Mouse (Mus musculus): ENCODE data around the gene H2-T23. TPM values are rescaled to one million over a fixed set of nuclear protein-coding genes. Genes with fewer than 3 reads are reported as not detected.
"Not testable (repeated sequence)": the region's sequence is repeated elsewhere in the genome, so short reads cannot be mapped to it uniquely, and the experiment has no call there.

The H2-T23 gene
- total and polyA plus RNA-seq, 3 experiments = 12.2 to 18.3 TPM; not detected in 1

DNA sequence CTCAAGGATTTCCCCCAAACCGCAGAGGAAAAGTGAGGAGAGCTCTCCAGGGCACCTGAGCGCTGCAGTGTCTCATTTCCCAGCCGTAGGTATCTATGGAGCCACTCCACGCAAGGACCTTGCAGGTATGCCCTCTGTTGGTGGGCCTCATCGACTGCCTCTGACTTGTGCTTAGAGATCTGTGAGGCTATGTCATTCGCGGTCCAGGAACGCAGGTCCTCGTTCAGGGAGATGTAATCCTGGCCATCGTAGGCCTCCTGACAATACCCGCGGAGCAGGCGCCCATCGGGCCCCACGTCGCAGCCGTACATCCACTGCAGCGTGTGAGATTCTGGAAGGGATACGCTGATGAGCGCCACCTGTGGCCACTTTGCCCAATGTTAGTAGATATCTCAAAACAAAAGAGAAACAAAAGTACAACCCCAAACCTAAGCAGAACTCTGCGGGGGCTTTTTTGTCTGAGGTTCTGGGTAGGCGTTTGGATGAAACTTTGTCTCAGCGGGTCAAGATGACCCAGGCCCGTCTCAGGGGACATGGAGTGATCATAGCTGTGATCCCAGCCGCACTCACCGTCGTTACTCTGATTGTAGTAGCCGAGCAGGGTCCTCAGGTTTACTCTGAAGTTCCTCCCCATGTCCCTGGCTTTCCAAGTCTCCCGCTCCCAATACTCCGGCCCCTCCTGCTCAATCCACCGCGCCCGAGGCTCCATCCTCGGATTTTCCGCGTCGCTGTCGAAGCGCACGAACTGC lies 898 bp downstream of the H2-T23 start:
- not testable (repeated sequence) for H3K9me3 ChIP-seq (replicated peaks; ENCODE audit: insufficient read depth, low read length); H3K27me3 ChIP-seq (ENCODE audit: control insufficient read depth in 1 of 2, insufficient read depth in 2 of 2, low read length in 2 of 2)
- Histone ChIP-seq H3K27ac (ENCODE audit: control insufficient read depth, low read depth, low read length) (peak overlapping the region; percentile 44), H3K4me1 (ENCODE audit: control insufficient read depth in 1 of 2, insufficient read depth in 2 of 2, low read length in 2 of 2) (peaks cover 7 to 24% of the 10 kb centered on the region in 2 experiments; a peak in 3 of 4 replicates), H3K4me3 (ENCODE audit: control insufficient read depth in 1 of 2, insufficient read depth in 1 of 2, low read depth in 2 of 2, low read length in 2 of 2) (peak overlapping the region; percentile 63 to 89), H3K79me2 (ENCODE audit: control insufficient read depth, insufficient read depth, low read length, poor library complexity) (peaks cover 21% of the 10 kb centered on the region), H3K36me3 (ENCODE audit: control insufficient read depth in 1 of 2, insufficient read depth in 2 of 2, low read length in 2 of 2) (peaks cover 2 to 19% of the 10 kb centered on the region in 2 experiments; a peak in 3 of 4 replicates), H3K9ac (ENCODE audit: control insufficient read depth, low read depth, low read length, poor library complexity, severe bottlenecking) (peak overlapping the region; percentile 57)
- TF ChIP-seq GATA1 (IDR thresholded peaks at IDR 0.05; ENCODE audit: low read depth, low read length) = 0 out of 2 replicates have a peak, but pooled peaks have one; percentile 5
- peak; percentile 56; the same call in 1 of the 2 replicates for TF ChIP-seq MYC (IDR thresholded peaks at IDR 0.05; ENCODE audit: low read depth, low read length)
- TF ChIP-seq CTCF (IDR thresholded peaks at IDR 0.05 in 2 of 3, conservative IDR thresholded peaks at IDR 0.05 in 1 of 3; ENCODE audit: control insufficient read depth in 1 of 3, insufficient read depth in 1 of 3, low read depth in 2 of 3, low read length in 3 of 3, poor library complexity in 1 of 3, severe bottlenecking in 1 of 3) = peak; percentile 16 to 56 (median 50)
- TF ChIP-seq SMC3 (IDR thresholded peaks at IDR 0.05; ENCODE audit: low read depth, low read length) = peak; percentile 30
- TF ChIP-seq HCFC1 (IDR thresholded peaks at IDR 0.05; ENCODE audit: low read depth, low read length) = 0 out of 2 replicates have a peak, but pooled peaks have one; percentile 16
- 0 out of 2 replicates have a peak, but pooled peaks have one; percentile 38 for TF ChIP-seq ETS1 (IDR thresholded peaks at IDR 0.05; ENCODE audit: low read depth, low read length)
- 0 out of 2 replicates have a peak, but pooled peaks have one; percentile 26 for TF ChIP-seq MAZ (IDR thresholded peaks at IDR 0.05; ENCODE audit: low read depth, low read length)
- TF ChIP-seq SIN3A (IDR thresholded peaks at IDR 0.05; ENCODE audit: low read length) = peak; percentile 66
- peak; percentile 66 for TF ChIP-seq MXI1 (IDR thresholded peaks at IDR 0.05; ENCODE audit: low read depth, low read length)
- peak; percentile 62 for DNase-seq (ENCODE audit: low read depth, low spot score)

DNA sequence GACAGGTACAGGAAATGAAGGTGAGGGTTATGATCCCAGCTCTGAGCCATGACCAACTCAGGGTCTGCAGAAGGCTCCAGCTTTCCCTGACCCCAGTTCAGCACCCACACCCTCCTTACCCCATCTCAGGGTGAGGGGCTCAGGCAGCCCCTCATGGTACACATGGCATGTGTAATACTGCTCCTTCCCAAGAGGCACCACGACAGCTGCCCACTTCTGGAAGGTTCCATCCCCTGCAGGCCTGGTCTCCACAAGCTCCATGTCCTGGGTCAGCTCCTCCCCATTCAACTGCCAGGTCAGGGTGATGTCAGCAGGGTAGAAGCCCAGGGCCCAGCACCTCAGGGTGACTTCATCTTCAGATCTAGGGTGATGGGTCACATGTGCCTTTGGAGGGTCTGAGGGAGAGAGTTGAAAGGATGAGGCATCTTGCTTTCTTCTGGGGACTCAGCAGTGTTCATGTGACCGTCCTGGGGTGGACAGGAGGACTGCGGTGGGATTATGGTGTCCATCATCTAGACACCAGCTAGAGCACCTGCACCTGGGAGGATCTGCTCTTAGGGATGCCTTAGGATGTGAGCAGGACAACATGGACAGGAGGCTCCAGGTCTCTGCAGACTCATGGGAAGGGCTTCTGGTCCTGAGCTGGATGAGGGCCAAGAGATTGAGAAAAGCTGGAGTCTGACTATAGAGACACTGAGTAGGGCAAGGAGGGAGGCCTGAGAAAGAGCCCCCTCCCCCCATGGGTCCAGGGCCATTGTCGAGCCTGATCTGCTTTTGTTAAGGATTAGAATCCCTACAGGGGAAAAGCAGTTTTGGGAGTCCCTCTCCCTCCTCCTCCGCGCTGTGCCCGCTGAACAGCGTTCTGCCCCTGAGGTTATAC lies 1.7 kb downstream of the H2-T23 start:
- H3K79me2 ChIP-seq (ENCODE audit: control insufficient read depth, insufficient read depth, low read length, poor library complexity) = peaks cover 29% of the 10 kb centered on the region
- peak overlapping the region; percentile 8; the same call in 1 of the 2 replicates for H3K27ac ChIP-seq (ENCODE audit: control insufficient read depth, low read depth, low read length)
- peak overlapping the region; percentile 63 to 89 for H3K4me3 ChIP-seq (ENCODE audit: control insufficient read depth in 1 of 2, insufficient read depth in 1 of 2, low read depth in 2 of 2, low read length in 2 of 2)
- not testable (repeated sequence) for H3K27me3 ChIP-seq (ENCODE audit: control insufficient read depth in 1 of 2, insufficient read depth in 2 of 2, low read length in 2 of 2); DNase-seq (ENCODE audit: low read depth, low spot score); H3K9me3 ChIP-seq (replicated peaks; ENCODE audit: insufficient read depth, low read length)
- H3K9ac ChIP-seq (ENCODE audit: control insufficient read depth, low read depth, low read length, poor library complexity, severe bottlenecking) = peak overlapping the region; percentile 23
- H3K4me1 ChIP-seq (ENCODE audit: control insufficient read depth in 1 of 2, insufficient read depth in 2 of 2, low read length in 2 of 2) = peaks cover 7 to 24% of the 10 kb centered on the region in 2 experiments; a peak in 3 of 4 replicates
- H3K36me3 ChIP-seq (ENCODE audit: control insufficient read depth in 1 of 2, insufficient read depth in 2 of 2, low read length in 2 of 2) = peaks cover 2 to 19% of the 10 kb centered on the region in 2 experiments; a peak in 3 of 4 replicates

DNA sequence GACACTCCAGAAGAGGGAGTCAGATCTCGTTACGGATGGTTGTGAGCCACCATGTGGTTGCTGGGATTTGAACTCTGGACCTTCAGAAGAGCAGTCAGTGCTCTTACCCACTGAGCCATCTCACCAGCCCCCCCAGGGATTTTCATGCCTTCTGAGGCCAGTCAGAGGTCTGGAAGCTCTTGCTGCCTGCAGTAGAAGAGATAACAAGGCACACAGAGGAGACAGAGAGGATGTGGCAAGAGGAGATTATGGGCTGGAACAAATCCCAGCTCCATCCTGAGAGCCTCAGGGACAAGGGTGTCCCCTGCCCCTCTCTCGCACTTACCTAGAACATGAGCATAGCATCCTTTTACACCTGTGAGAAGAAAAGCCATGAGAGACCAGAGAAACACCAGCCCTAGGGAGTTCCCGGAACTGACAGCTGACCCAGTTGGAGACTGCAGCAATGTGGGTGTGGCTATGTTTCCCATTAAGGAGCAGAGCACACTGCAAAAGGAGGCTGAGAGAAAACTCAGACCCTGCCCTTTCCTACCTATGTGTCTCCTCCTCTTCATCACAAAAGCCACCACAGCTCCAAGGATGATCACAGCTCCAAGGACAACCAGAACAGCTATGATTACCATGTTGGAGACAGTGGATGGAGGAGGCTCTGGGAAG lies 2.5 kb downstream of the H2-T23 start:
- Histone ChIP-seq H3K36me3 (ENCODE audit: control insufficient read depth in 1 of 2, insufficient read depth in 2 of 2, low read length in 2 of 2) (peaks cover 2 to 27% of the 10 kb centered on the region in 2 experiments; a peak in 3 of 4 replicates), H3K4me1 (ENCODE audit: control insufficient read depth in 1 of 2, insufficient read depth in 2 of 2, low read length in 2 of 2) (peaks cover 13 to 27% of the 10 kb centered on the region in 2 experiments), H3K79me2 (ENCODE audit: control insufficient read depth, insufficient read depth, low read length, poor library complexity) (peaks cover 34% of the 10 kb centered on the region)
- H3K27me3 ChIP-seq (ENCODE audit: control insufficient read depth in 1 of 2, insufficient read depth in 2 of 2, low read length in 2 of 2); H3K9me3 ChIP-seq (replicated peaks; ENCODE audit: insufficient read depth, low read length); H3K4me3 ChIP-seq (ENCODE audit: control insufficient read depth in 1 of 2, insufficient read depth in 1 of 2, low read depth in 2 of 2, low read length in 2 of 2); H3K9ac ChIP-seq (ENCODE audit: control insufficient read depth, low read depth, low read length, poor library complexity, severe bottlenecking); H3K27ac ChIP-seq (ENCODE audit: control insufficient read depth, low read depth, low read length): not testable (repeated sequence)
- DNase-seq (ENCODE audit: low read depth, low spot score) = peak; percentile 80
- TF ChIP-seq TCF12 (IDR thresholded peaks at IDR 0.05; ENCODE audit: low read depth, low read length) (peak; percentile 81), RCOR1 (IDR thresholded peaks at IDR 0.05; ENCODE audit: low read depth, low read length) (peak; percentile 84), TAL1 (IDR thresholded peaks at IDR 0.05; ENCODE audit: low read length) (peak; percentile 80), ETS1 (IDR thresholded peaks at IDR 0.05; ENCODE audit: low read depth, low read length) (peak; percentile 45), EP300 (IDR thresholded peaks at IDR 0.05; ENCODE audit: low read depth in 1 of 2, low read length in 2 of 2) (peak; percentile 72 to 74), TBP (IDR thresholded peaks at IDR 0.05; ENCODE audit: low read depth, low read length) (peak; percentile 71), GATA1 (IDR thresholded peaks at IDR 0.05; ENCODE audit: low read depth, low read length) (peak; percentile 67)

Measured in MEL (cell line).